Mouse (Mus musculus) embryonic facial prominence, embryonic 14.5 days (tissue): ENCODE results near the gene Fdxr. TPM values are rescaled to one million over a fixed set of nuclear protein-coding genes. Genes with fewer than 3 reads are reported as not detected.
A peak's percentile ranks its signal among the peaks of the same experiment; 100 is the strongest.

Experiments
- ATAC-seq: fragments of 200-750 bp; cut with Nextera tagmentation; 2 replicates; pipeline ENCODE4 v1.8.0; 2017; ENCODE audit warnings: low read depth, moderate number of reproducible peaks, moderate TSS enrichment
- DNase-seq: peaks from one replicate; pipeline ENCODE4 v3.0.0-alpha.2; 2015; ENCODE audit warnings: low spot score
- H3K27ac ChIP-seq: fragments of 300-500 bp; sonication (generic); replicated peaks from 2 replicates; pipeline ENCODE4 v1.5.1; 2014; ENCODE audit warnings: low read depth, mild to moderate bottlenecking, low read length, moderate library complexity
- H3K27me3 ChIP-seq: fragments of 300-500 bp; sonication (generic); replicated peaks from 2 replicates; pipeline ENCODE4 v1.6.1; 2014; ENCODE audit warnings: low read length; ENCODE audit not compliant: control insufficient read depth, insufficient read depth
- H3K36me3 ChIP-seq: fragments of 300-500 bp; sonication (generic); 2 replicates; pipeline ENCODE4 v1.6.1; 2014; ENCODE audit warnings: low read length, mixed read lengths; ENCODE audit not compliant: control insufficient read depth, insufficient read depth
- H3K4me1 ChIP-seq: fragments of 300-500 bp; sonication (generic); 2 replicates; pipeline ENCODE4 v1.6.1; 2014; ENCODE audit warnings: antibody characterized with exemption, low read length; ENCODE audit not compliant: control insufficient read depth, insufficient read depth
- H3K4me2 ChIP-seq: fragments of 300-500 bp; sonication (generic); 2 replicates; pipeline ENCODE4 v1.6.1; 2014; ENCODE audit warnings: low read depth, mild to moderate bottlenecking, low read length, moderate library complexity, mixed read lengths
- H3K4me3 ChIP-seq: fragments of 300-500 bp; sonication (generic); 2 replicates; pipeline ENCODE4 v1.5.1; 2014; ENCODE audit warnings: low read depth, mild to moderate bottlenecking, low read length
- H3K9ac ChIP-seq: fragments of 300-500 bp; sonication (generic); 2 replicates; pipeline ENCODE4 v1.6.1; 2014; ENCODE audit warnings: low read depth, mild to moderate bottlenecking, low read length, moderate library complexity, mixed read lengths
- H3K9me3 ChIP-seq: fragments of 300-500 bp; sonication (generic); 2 replicates; pipeline ENCODE4 v1.6.1; 2016; ENCODE audit warnings: low read length; ENCODE audit not compliant: control insufficient read depth
- WGBS: fragments of 180-500 bp; shearing (Covaris S2); extraction: QIAGEN DNeasy Blood & Tissue Kit; methylation state at CpG from one replicate; pipeline ENCODE4 v1.1.7; 2014; 5-methylcytosine and 5-hydroxymethylcytosine counted together
- polyA plus RNA-seq: library from polyadenylated mRNA; unstranded; fragments of >200 nt; fragmentation: Nextera tagmentation; extraction: Ambion mirVana; gene quantifications from 2 replicates; pipeline ENCODE4 v1.2.1, GENCODE M21; 2014

The Fdxr gene
- polyA plus RNA-seq, 1 experiment from 2014 or later, result 10.4 TPM

- Histone ChIP-seq H3K4me2 (no peak overlapping the region), H3K27me3 (no peaks in the 10 kb centered on the region), H3K9me3 (no peaks in the 10 kb centered on the region), H3K27ac (no peak overlapping the region), H3K4me3 (no peak overlapping the region), H3K9ac (no peak overlapping the region), H3K4me1 (peaks cover 10% of the 10 kb centered on the region; the same call in 1 of the 2 replicates), H3K36me3 (no peaks in the 10 kb centered on the region)
- peak; percentile 58 for DNase-seq
- ATAC-seq, result peak; percentile 32; the same call in 1 of the 2 replicates
- WGBS, result 70% methylated on average over 18 of the region's 20 CpGs
Measured at GRCm38 (mm10) chr11:115233526-115234290, 43.1 kb downstream of the Fdxr start.

- Histone ChIP-seq H3K4me2 (no peak overlapping the region), H3K36me3 (no peaks in the 10 kb centered on the region), H3K9ac (no peak overlapping the region), H3K27ac (no peak overlapping the region), H3K27me3 (no peaks in the 10 kb centered on the region), H3K4me3 (no peak overlapping the region), H3K9me3 (no peaks in the 10 kb centered on the region), H3K4me1 (peaks cover 10% of the 10 kb centered on the region; the same call in 1 of the 2 replicates)
- DNase-seq, result no peak
- no peak for ATAC-seq
- 71% methylated on average over 5 of the region's 5 CpGs for WGBS
Measured at GRCm38 (mm10) chr11:115232889-115233288, 44.0 kb downstream of the Fdxr start.

DNA sequence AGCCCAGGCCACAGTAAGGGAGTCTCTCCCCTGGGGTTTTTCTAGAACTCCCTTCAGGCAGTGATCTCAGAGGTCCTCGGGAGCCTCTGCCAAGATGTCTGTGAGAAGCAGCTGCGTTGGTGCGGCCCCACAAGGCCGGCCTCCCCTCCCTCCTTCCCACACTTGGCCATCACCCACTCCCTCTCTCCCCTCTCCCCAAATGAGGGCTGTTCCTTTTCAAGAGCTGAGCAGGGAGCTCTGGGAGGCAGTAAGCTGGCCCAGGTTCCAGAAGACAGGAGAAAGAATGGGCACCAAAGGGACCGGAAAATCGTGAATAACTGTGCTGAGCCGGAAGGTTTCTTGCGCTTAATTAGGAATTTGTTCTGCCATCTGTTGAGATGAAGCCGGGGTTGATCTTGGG, 44.9 kb downstream of the Fdxr start:
- ATAC-seq, result no peak
- no peak overlapping the region for H3K4me3 ChIP-seq
- H3K4me1 ChIP-seq, result peaks cover 12% of the 10 kb centered on the region; the same call in 1 of the 2 replicates
- 40% methylated on average over 9 of the region's 9 CpGs for WGBS
- no peak overlapping the region for H3K9ac ChIP-seq
- DNase-seq, result no peak
- no peaks in the 10 kb centered on the region for H3K9me3 ChIP-seq
- H3K27me3 ChIP-seq, result no peaks in the 10 kb centered on the region
- no peak overlapping the region for H3K4me2 ChIP-seq
- H3K36me3 ChIP-seq, result no peaks in the 10 kb centered on the region
- H3K27ac ChIP-seq, result no peak overlapping the region

- peaks cover 15% of the 10 kb centered on the region; the same call in 1 of the 2 replicates for H3K4me1 ChIP-seq
- H3K4me2 ChIP-seq, result no peak overlapping the region
- no peaks in the 10 kb centered on the region for H3K27me3 ChIP-seq
- WGBS, result 37% methylated on average over 14 of the region's 14 CpGs
- no peak overlapping the region for H3K27ac ChIP-seq
- peak; percentile 59 for DNase-seq
- H3K36me3 ChIP-seq, result no peaks in the 10 kb centered on the region
- ATAC-seq, result 0 out of 2 replicates have a peak, but pooled peaks have one; percentile 9
- H3K9me3 ChIP-seq, result no peaks in the 10 kb centered on the region
- H3K4me3 ChIP-seq, result no peak overlapping the region
- no peak overlapping the region for H3K9ac ChIP-seq
Measured at GRCm38 (mm10) chr11:115231168-115231915, 45.5 kb downstream of the Fdxr start.

DNA sequence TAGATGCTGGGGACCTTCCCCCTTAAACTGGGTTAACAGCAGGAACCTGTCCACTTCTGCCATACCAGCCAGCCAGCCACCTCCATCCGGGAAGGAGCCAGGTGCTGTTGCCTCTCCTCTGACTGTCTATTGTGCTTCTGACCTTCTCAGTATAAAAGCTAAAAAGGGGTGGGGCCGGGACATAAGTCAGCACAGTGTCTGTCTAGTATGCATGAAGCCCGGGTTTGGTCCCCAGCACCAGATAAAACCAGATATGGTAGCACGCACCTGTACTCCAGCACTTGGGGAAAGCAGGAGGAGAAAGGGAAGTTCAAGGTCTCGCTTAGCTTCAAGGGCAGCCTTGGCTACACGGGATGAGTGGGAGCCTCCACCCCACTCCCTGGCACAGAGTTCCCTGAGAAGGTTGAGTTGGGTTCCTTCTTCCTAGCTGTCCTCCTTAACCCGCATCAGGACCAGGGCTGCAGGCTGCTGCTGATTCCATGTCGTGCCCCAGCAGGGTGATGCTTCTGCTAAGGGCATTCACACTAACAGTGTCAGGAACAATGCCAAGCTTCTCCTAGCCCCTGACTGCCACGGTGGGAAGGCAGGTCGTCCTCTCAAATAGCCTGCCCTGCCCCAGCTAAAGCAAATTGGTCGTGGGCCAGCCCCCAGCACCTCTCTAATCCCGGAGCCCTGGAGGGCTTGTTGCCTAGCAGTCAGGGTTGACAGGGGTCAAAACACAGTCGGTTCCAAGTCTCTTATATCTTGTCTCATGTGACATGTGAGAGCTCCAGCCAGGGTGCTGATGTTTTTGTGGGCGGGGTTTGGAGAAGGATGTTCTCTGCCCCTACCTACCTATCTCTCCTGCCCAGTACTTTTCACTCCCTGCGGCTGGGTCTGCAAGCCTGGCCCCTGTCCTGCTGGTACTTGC, 47.6 kb downstream of the Fdxr start:
- no peak overlapping the region for H3K27ac ChIP-seq
- H3K27me3 ChIP-seq, result no peaks in the 10 kb centered on the region
- DNase-seq, result no peak
- no peaks in the 10 kb centered on the region for H3K36me3 ChIP-seq
- H3K4me1 ChIP-seq, result peaks cover 15% of the 10 kb centered on the region; the same call in 1 of the 2 replicates
- no peak overlapping the region for H3K4me3 ChIP-seq
- no peak overlapping the region for H3K9ac ChIP-seq
- no peaks in the 10 kb centered on the region for H3K9me3 ChIP-seq
- H3K4me2 ChIP-seq, result no peak overlapping the region
- WGBS, result 41% methylated on average over 15 of the region's 15 CpGs
- ATAC-seq, result no peak

DNA sequence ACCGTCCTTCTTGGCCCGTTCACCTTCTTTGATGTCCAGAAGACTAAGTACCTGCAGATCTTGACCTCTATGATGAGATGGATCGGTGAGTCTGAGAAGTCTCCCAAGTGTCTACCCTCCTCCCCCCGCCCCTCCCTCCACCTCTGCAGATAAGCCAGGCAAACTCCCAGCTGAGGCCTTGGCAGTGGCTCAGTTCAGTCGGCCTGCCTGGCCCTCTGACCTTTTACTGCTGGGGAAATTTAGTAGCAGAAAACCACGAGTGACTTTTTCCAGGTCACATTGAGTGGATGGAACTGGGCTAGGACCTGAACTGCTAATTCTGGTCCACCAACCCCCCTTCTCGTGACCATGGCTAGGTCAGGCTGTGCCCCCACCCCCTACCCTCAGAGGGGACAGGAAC, 48.4 kb downstream of the Fdxr start:
- 61% methylated on average over 7 of the region's 7 CpGs for WGBS
- Histone ChIP-seq H3K27ac (no peak overlapping the region), H3K36me3 (no peaks in the 10 kb centered on the region), H3K4me3 (no peak overlapping the region), H3K9me3 (no peaks in the 10 kb centered on the region), H3K9ac (no peak overlapping the region), H3K27me3 (no peaks in the 10 kb centered on the region), H3K4me2 (no peak overlapping the region), H3K4me1 (peaks cover 15% of the 10 kb centered on the region; the same call in 1 of the 2 replicates)
- DNase-seq (no peak), ATAC-seq (no peak)

- DNase-seq (no peak), ATAC-seq (no peak)
- Histone ChIP-seq H3K36me3 (no peaks in the 10 kb centered on the region), H3K9me3 (no peaks in the 10 kb centered on the region), H3K4me3 (no peak overlapping the region), H3K4me2 (no peak overlapping the region), H3K27ac (no peak overlapping the region), H3K4me1 (peaks cover 17% of the 10 kb centered on the region; the same call in 1 of the 2 replicates), H3K9ac (no peak overlapping the region), H3K27me3 (no peaks in the 10 kb centered on the region)
- 39% methylated on average over 12 of the region's 12 CpGs for WGBS
Measured at GRCm38 (mm10) chr11:115227640-115228039, 49.2 kb downstream of the Fdxr start.

DNA sequence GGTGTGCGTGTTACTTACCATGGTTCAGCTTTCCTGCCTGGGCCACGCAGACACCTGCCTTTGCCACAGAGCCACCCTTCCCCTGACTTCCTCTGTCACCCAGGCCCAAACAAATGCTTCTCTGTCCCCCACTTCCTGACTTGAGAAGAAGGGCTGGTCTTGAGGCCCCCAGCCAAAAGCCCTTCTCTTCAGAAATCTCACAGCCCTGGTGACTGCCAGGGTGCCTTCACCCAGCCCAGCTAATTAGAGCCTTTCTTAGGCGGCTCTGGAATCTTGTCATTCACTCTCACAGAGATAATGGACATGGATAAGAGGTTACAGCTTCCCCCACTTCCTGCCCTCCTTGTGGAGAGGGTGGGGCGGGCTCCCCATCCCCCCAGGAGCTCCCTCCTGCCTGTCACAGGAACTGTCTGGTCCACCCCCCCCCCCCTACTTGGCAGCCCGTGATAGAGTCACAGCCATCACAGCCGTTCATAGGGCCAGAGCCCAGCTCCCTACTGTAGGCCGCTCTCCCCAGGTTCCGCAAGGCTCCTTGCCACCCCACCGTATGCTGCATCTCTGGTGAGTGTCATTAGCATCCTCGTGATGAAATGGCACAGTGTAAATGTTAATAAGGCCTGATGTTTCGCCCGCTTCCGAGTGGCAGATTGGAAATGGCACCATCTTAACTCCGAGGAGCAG, 49.9 kb downstream of the Fdxr start:
- H3K4me2 ChIP-seq, result no peak overlapping the region
- H3K9ac ChIP-seq, result no peak overlapping the region
- no peaks in the 10 kb centered on the region for H3K27me3 ChIP-seq
- peaks cover 21% of the 10 kb centered on the region; the same call in 1 of the 2 replicates for H3K4me1 ChIP-seq
- no peak overlapping the region for H3K27ac ChIP-seq
- no peaks in the 10 kb centered on the region for H3K9me3 ChIP-seq
- 54% methylated on average over 14 of the region's 14 CpGs for WGBS
- ATAC-seq (no peak), DNase-seq (no peak)
- no peaks in the 10 kb centered on the region for H3K36me3 ChIP-seq
- H3K4me3 ChIP-seq, result no peak overlapping the region
